Mouse (Mus musculus) intestine, embryonic 15.5 days (tissue): ENCODE data around the gene Tanc1. TPM values are rescaled to one million over a fixed set of nuclear protein-coding genes. Genes with fewer than 3 reads are reported as not detected.
A peak's percentile ranks its signal among the peaks of the same experiment; 100 is the strongest.

ENCODE experiments used
- ATAC-seq: fragments of 200-750 bp; cut with Nextera tagmentation; 2 replicates; pipeline ENCODE4 v1.8.0; 2017; ENCODE audit warnings: moderate TSS enrichment, moderate library complexity
- H3K27ac ChIP-seq: fragments of 300-500 bp; sonication (generic); 2 replicates; pipeline ENCODE4 v1.5.1; 2015; ENCODE audit warnings: mild to moderate bottlenecking, inconsistent platforms
- H3K27me3 ChIP-seq: fragments of 300-500 bp; sonication (generic); replicated peaks from 2 replicates; pipeline ENCODE4 v1.6.1; 2015; ENCODE audit warnings: inconsistent platforms
- H3K36me3 ChIP-seq: fragments of 300-500 bp; sonication (generic); 2 replicates; pipeline ENCODE4 v1.6.1; 2015; ENCODE audit warnings: inconsistent platforms
- H3K4me1 ChIP-seq: fragments of 300-500 bp; sonication (generic); replicated peaks from 2 replicates; pipeline ENCODE4 v1.6.1; 2015; ENCODE audit warnings: inconsistent platforms
- H3K4me2 ChIP-seq: fragments of 300-500 bp; sonication (generic); replicated peaks from 2 replicates; pipeline ENCODE4 v1.6.1; 2015; ENCODE audit warnings: mild to moderate bottlenecking, inconsistent platforms
- H3K4me3 ChIP-seq: fragments of 300-500 bp; sonication (generic); replicated peaks from 2 replicates; pipeline ENCODE4 v1.5.1; 2015; ENCODE audit warnings: inconsistent platforms
- H3K9ac ChIP-seq: fragments of 300-500 bp; sonication (generic); 2 replicates; pipeline ENCODE4 v1.6.1; 2015; ENCODE audit warnings: inconsistent platforms
- H3K9me3 ChIP-seq: fragments of 300-500 bp; sonication (generic); 2 replicates; pipeline ENCODE4 v1.6.1; 2016; ENCODE audit warnings: inconsistent platforms
- WGBS: fragments of 180-500 bp; shearing (Covaris S2); methylation state at CpG from one replicate; pipeline ENCODE4 v1.1.7; 2015; 5-methylcytosine and 5-hydroxymethylcytosine counted together
- polyA plus RNA-seq: library from polyadenylated mRNA; unstranded; fragments of >200 nt; fragmentation: Nextera tagmentation; extraction: Ambion mirVana; gene quantifications from 2 replicates; pipeline ENCODE4 v1.2.1, GENCODE M21; 2015

Tanc1 gene
- polyA plus RNA-seq, 1 experiment from 2014 or later = 19.8 TPM

DNA sequence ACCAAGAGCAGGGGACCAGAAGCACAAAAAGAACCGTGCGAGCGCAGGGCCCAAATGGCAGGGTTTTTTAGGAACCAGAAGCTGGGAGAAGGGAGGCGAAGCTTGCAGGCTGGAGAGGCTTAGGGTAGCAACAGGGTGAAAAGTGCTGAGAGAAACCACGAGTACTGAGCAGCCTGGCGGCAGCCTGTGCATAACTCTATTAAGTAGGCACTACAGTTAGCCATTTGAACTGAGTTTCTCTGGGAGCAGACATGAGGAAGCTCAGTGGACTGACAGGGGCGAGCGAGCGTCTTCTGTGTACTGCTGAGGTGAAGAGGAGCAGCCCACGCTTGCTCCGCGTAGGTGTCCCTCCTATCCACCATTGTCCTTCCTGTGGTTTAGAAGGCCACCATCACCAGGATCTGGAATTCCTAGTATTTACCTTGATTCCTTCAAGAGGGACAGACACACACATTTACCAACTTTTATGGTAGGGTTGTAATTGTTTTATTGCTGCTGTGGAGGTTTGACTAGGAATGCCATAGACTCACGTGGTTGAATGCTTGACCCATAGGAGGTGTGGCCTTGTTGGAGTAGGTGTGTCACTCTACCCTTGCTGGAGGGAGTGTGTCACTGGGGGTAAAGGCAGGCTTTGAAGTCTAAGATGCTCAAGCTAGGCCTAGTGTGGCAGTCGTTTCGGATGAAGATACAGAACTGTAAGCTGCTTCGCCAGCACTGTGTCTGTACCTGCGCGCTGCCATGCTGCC lies 25.4 kb downstream of the Tanc1 start:
- no peaks in the 10 kb centered on the region for H3K9me3 ChIP-seq
- H3K4me3 ChIP-seq = no peak overlapping the region
- H3K4me2 ChIP-seq = peak overlapping the region; percentile 41
- H3K36me3 ChIP-seq = no peaks in the 10 kb centered on the region
- no peaks in the 10 kb centered on the region; the same call in 1 of the 2 replicates for H3K4me1 ChIP-seq
- H3K27ac ChIP-seq = peak overlapping the region; percentile 70
- peak; percentile 97 for ATAC-seq
- 67% methylated on average over 18 of the region's 18 CpGs for WGBS
- no peak overlapping the region for H3K9ac ChIP-seq
- no peaks in the 10 kb centered on the region for H3K27me3 ChIP-seq

DNA sequence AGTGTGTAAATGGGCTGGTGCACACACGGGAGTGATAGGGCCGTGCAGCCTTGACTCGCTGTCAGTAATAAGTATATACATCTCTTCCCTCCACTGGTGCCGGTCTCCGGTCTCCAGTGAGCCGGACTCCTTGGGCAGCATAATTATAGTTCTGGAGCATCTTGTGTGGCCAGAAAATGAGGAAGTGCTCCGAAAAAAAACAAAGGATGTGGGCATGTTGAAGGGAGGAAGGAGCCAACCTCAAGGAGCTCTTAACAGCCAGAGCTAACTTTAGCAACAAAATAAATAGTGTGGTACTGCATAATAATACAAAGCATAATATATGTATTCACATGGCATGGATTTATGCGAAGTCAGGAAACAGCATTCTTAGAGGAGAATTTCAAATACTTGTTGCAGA lies 30.9 kb downstream of the Tanc1 start:
- H3K27ac ChIP-seq = no peak overlapping the region
- H3K9me3 ChIP-seq = no peaks in the 10 kb centered on the region
- no peaks in the 10 kb centered on the region for H3K27me3 ChIP-seq
- no peak overlapping the region for H3K4me2 ChIP-seq
- H3K4me1 ChIP-seq = peaks cover 18% of the 10 kb centered on the region
- H3K36me3 ChIP-seq = no peaks in the 10 kb centered on the region
- no peak overlapping the region for H3K9ac ChIP-seq
- no peak overlapping the region for H3K4me3 ChIP-seq
- ATAC-seq = no peak
- WGBS = 68% methylated on average over 8 of the region's 8 CpGs

DNA sequence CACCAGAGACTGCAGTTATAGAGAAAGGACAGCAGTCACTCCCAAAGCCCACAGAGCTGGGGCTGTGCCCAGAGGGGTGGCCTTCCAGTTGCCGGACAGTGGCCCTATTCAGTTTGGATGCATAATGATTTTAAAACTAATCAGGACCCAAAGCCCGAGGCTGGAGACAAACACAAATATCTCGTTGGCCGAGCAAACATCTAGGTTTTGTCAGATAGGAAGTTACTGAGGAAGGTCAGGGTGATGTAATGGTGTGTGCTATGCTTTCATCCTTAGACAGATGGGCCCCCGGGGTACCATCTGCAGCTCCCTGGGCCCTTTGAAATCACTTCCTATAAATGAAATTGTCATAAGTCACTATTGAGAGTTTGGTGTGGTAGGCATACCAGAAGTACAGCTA lies 33.0 kb downstream of the Tanc1 start:
- H3K4me3 ChIP-seq = no peak overlapping the region
- H3K9ac ChIP-seq = no peak overlapping the region
- no peaks in the 10 kb centered on the region for H3K36me3 ChIP-seq
- no peak overlapping the region for H3K27ac ChIP-seq
- no peak for ATAC-seq
- no peaks in the 10 kb centered on the region for H3K9me3 ChIP-seq
- 46% methylated on average over 5 of the region's 5 CpGs for WGBS
- no peaks in the 10 kb centered on the region for H3K27me3 ChIP-seq
- H3K4me2 ChIP-seq = no peak overlapping the region
- H3K4me1 ChIP-seq = peaks cover 22% of the 10 kb centered on the region

DNA sequence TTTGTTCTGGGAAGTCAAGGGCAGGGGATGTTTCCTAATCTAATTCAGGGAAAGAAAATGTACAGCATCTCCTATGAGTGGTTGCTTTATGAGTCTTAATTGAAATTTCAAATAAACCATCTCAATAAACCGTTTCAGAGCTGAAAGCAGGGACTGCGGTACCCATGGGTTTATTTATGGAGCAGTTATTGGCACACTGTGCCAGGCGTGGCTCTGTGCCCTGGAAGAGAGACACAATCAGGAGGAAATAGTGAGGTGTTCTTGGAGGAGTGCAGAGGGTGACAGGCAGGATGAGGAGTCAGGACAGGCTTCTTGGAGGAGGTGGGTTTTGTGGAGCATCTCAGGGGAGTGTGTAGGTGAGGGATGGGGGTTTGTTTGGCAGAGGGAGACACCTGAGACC lies 33.7 kb downstream of the Tanc1 start:
- no peak overlapping the region for H3K4me2 ChIP-seq
- no peaks in the 10 kb centered on the region for H3K9me3 ChIP-seq
- no peak overlapping the region for H3K4me3 ChIP-seq
- 45% methylated on average over 3 of the region's 3 CpGs for WGBS
- no peak overlapping the region for H3K9ac ChIP-seq
- H3K27ac ChIP-seq = no peak overlapping the region
- H3K36me3 ChIP-seq = no peaks in the 10 kb centered on the region
- H3K27me3 ChIP-seq = no peaks in the 10 kb centered on the region
- no peak for ATAC-seq
- peaks cover 22% of the 10 kb centered on the region for H3K4me1 ChIP-seq

DNA sequence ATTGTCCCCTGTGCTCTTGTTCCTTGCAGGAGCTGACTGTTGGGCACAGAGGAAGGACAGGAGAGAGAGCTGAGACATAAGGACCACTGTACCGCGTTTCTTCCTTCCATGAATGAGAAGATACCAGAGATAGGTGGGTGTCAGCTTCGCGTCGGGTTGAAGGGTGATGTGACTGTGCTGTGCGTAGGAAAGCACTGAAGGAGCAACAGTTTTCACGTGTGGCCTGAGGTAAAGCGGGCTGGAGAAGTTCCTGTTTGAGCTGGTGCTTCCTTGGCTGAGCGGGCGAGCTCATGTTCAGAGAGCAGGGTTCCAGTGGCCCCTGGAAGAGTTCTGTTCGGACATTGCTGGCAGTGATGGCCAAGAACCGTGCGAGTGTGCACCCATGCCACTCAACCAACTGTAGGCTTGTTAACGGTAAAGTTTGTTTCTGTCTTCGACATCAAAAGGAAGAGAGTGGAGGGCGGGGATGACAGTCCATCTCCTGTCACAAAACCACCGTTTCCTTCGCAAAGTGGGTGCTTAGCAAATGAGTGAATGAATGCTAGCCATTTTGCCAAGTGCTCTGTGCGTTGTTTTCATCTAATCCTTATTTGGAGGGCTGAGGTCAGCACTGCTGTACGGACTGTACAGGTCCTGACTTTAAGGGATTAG lies 35.0 kb downstream of the Tanc1 start:
- H3K4me1 ChIP-seq = peaks cover 22% of the 10 kb centered on the region

DNA sequence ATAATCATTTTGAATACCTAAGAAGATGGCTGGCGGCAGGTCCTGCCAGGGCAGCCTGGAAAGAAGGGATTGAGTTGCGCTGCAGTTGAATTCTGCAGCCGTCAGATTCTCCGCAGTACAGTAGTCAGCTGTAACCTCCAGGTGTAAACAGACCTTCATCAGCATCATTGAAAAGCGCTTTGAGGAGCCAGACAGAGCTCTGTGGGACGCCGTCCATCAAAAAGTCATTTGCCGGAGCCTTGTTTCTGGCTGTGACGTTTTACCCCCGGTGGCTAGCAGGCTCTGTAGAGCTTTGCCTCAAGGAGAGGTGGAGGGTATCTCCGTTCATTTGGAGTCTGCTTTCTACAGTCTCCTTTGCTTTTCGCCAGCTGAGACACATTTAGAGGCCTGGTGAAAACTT lies 36.6 kb downstream of the Tanc1 start:
- H3K4me3 ChIP-seq = no peak overlapping the region
- no peak overlapping the region for H3K4me2 ChIP-seq
- peaks cover 24% of the 10 kb centered on the region; the same call in 1 of the 2 replicates for H3K4me1 ChIP-seq
- H3K27me3 ChIP-seq = no peaks in the 10 kb centered on the region
- ATAC-seq = no peak
- H3K9ac ChIP-seq = no peak overlapping the region
- WGBS = 50% methylated on average over 12 of the region's 12 CpGs
- H3K36me3 ChIP-seq = no peaks in the 10 kb centered on the region
- H3K27ac ChIP-seq = no peak overlapping the region
- no peaks in the 10 kb centered on the region for H3K9me3 ChIP-seq

More for the DNA sequence above, 35.0 kb downstream of the Tanc1 start:
- no peak overlapping the region for H3K27ac ChIP-seq
- H3K4me3 ChIP-seq = no peak overlapping the region
- WGBS = 82% methylated on average over 20 of the region's 20 CpGs
- H3K9me3 ChIP-seq = no peaks in the 10 kb centered on the region
- no peaks in the 10 kb centered on the region for H3K36me3 ChIP-seq
- H3K4me2 ChIP-seq = no peak overlapping the region
- no peak for ATAC-seq
- no peaks in the 10 kb centered on the region for H3K27me3 ChIP-seq
- H3K9ac ChIP-seq = no peak overlapping the region

DNA sequence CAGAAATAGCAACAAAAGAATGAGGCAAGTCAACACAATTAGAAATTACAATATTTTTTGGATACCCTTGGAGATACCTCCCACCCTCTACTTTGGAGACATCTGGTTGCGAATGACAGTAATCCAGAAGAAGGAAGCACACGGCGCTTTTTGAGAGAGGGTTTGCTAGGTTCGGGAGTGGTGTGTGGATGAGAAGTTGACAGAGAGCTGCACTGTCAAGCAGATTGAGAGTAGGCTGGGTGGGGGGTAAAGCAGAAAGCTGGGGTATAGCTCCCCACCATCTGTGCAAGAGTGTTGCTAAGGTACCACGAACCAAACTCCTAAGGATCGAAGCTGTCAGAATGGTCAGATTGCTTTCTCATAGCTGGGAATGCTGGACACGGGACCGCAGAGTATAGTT lies 40.0 kb downstream of the Tanc1 start:
- Histone ChIP-seq H3K9me3 (no peaks in the 10 kb centered on the region), H3K27me3 (no peaks in the 10 kb centered on the region), H3K4me3 (no peak overlapping the region), H3K27ac (no peak overlapping the region), H3K36me3 (no peaks in the 10 kb centered on the region), H3K4me1 (peaks cover 11% of the 10 kb centered on the region; the same call in 1 of the 2 replicates), H3K9ac (no peak overlapping the region), H3K4me2 (no peak overlapping the region)
- WGBS = 94% methylated on average over 8 of the region's 8 CpGs
- no peak for ATAC-seq

DNA sequence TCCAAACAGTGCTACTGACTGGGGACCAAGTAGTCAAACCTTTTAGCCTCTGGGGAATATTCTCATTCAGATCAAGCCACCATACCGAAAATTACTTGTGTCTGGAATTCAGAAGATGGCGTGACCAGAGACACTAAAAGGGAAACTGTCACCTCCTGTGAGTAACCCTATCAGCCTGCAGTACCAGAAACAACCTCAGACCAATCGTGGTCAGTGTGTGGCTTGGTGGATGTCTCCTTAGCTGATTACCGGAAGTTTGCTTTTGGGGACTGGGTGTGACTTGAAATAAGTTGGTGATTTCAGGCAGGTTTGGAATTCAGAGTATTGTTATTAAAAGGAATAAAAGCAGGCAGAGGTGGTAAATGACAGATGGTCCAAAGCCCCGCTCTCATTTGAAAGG lies 40.9 kb downstream of the Tanc1 start:
- Histone ChIP-seq H3K9ac (no peak overlapping the region), H3K27ac (no peak overlapping the region), H3K27me3 (no peaks in the 10 kb centered on the region), H3K4me3 (no peak overlapping the region), H3K4me1 (peaks cover 11% of the 10 kb centered on the region; the same call in 1 of the 2 replicates), H3K36me3 (no peaks in the 10 kb centered on the region), H3K9me3 (no peaks in the 10 kb centered on the region), H3K4me2 (no peak overlapping the region)
- 76% methylated on average over 5 of the region's 5 CpGs for WGBS
- no peak; the same call in 1 of the 2 replicates for ATAC-seq

DNA sequence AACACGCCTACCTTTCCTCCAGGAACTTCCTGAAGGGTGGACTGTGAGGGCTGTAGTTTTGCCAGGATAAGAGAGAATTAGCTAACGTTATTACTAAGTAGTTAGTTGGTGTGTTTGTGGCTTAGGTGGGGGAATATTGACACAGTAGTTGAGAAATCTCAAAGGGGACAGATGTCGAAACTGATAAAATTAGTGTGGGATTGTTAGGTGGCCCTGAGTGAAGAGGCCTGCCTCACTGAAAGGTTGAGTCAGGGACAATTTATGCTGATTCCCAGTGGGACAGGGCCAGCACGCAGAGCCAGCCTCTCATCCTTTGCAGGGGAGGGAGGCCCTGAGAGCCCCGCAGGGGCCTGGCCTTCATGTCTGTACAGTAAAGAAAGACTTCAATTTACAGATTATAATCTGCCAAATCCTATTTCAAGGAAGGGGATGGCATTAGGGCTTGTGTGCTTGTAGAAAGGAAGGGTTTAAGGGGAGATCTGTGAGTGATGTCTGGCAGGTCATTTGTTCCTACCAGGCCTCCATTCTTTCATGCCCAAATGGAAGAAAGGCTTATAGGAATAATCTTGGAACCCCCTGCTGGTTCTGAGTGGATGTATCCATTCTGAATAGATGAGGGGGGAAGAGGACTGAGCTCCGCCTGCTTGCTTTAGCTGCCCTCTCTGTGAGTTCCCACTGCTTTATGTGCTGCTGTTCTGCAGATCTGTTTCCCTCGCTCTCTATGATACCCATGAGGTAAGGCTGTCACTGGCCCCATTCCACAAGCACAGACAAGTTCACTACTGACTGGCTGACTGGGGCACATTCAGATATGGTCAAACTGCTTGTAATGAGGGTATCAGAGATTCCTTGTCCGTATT lies 41.7 kb downstream of the Tanc1 start:
- H3K9ac ChIP-seq = no peak overlapping the region
- H3K9me3 ChIP-seq = no peaks in the 10 kb centered on the region
- H3K4me1 ChIP-seq = peaks cover 7% of the 10 kb centered on the region; the same call in 1 of the 2 replicates
- H3K27me3 ChIP-seq = no peaks in the 10 kb centered on the region
- no peak overlapping the region for H3K4me3 ChIP-seq
- no peaks in the 10 kb centered on the region for H3K36me3 ChIP-seq
- H3K4me2 ChIP-seq = no peak overlapping the region
- peak; percentile 82 for ATAC-seq
- no peak overlapping the region for H3K27ac ChIP-seq
- 61% methylated on average over 8 of the region's 8 CpGs for WGBS

DNA sequence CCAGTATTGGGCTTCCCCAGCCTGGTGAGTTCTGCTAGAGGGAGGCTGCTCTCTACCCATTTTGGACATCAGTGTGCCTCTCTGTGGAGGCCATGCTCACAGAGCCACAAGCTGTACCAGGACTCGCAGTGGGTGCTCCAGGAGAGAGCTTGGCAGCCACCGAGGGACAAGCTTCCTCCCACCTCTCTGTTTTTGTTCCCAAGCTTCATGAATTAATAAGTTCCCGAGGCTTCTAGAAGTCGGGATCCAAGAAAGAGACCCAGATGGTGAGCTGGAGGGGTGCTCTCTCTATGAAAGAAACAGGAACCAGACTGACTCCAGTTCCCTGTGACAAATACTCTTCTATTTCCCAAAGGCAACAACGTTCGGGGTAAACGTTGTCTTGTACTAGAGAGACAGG lies 43.6 kb downstream of the Tanc1 start:
- Histone ChIP-seq H3K4me1 (peaks cover 9% of the 10 kb centered on the region), H3K9me3 (no peaks in the 10 kb centered on the region), H3K9ac (no peak overlapping the region), H3K36me3 (no peaks in the 10 kb centered on the region), H3K27ac (no peak overlapping the region), H3K27me3 (no peaks in the 10 kb centered on the region), H3K4me2 (no peak overlapping the region), H3K4me3 (no peak overlapping the region)
- WGBS = 45% methylated on average over 7 of the region's 7 CpGs
- ATAC-seq = no peak

DNA sequence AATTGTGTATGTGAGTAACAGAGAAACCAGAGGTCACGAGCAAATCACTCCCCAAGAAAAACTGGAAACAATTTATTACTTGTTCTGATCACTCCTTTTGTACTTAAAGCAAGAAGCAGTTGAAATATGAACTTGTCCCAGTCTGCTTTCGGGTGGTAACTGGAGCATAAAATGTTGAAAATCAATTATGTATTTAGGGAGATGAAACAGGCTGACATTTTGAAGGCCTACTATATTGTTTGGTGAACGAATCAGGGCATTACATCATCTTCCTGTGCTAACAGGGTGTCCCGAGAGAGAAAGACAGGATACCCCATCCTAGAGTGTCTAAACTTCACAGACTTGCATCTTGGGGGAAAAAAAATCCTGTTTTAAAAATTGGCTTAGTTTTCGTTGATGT lies 44.8 kb downstream of the Tanc1 start:
- no peaks in the 10 kb centered on the region for H3K9me3 ChIP-seq
- H3K4me2 ChIP-seq = no peak overlapping the region
- peaks cover 19% of the 10 kb centered on the region for H3K4me1 ChIP-seq
- H3K36me3 ChIP-seq = no peaks in the 10 kb centered on the region
- H3K9ac ChIP-seq = no peak overlapping the region
- H3K27me3 ChIP-seq = no peaks in the 10 kb centered on the region
- H3K27ac ChIP-seq = no peak overlapping the region
- ATAC-seq = no peak
- H3K4me3 ChIP-seq = no peak overlapping the region
- 44% methylated on average over 5 of the region's 5 CpGs for WGBS

DNA sequence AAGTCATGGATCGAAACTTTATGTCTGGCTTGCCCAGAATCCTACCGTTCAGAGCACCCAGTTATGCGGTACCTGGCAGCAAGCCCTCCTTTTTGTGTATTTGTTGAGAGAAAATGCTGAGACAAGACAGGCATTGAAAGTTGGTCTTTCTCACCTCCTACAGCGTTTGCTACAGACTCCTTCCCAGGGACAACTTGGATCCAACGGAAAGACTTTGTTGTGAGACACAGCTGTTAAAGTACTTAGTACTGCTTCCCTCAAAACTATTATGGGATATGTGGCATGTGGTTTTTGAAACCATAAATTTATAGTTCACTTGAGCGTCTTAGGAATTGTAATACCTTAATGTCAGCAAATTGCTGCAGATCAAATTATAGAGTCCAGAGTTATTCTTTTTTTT lies 47.8 kb downstream of the Tanc1 start:
- H3K27ac ChIP-seq = no peak overlapping the region
- H3K27me3 ChIP-seq = no peaks in the 10 kb centered on the region
- H3K4me3 ChIP-seq = no peak overlapping the region
- 67% methylated on average over 6 of the region's 6 CpGs for WGBS
- peaks cover 16% of the 10 kb centered on the region for H3K4me1 ChIP-seq
- no peak overlapping the region for H3K9ac ChIP-seq
- no peaks in the 10 kb centered on the region for H3K9me3 ChIP-seq
- ATAC-seq = no peak
- H3K36me3 ChIP-seq = no peaks in the 10 kb centered on the region
- H3K4me2 ChIP-seq = no peak overlapping the region
